Mouse (Mus musculus) adrenal gland, adult 18-20 months (tissue): ENCODE results near the gene Olfr1423. TPM values are rescaled to one million over a fixed set of nuclear protein-coding genes. Genes with fewer than 3 reads are reported as not detected.
A peak's percentile ranks its signal among the peaks of the same experiment; 100 is the strongest.
"Not testable (repeated sequence)": the region's sequence is repeated elsewhere in the genome, so short reads cannot be mapped to it uniquely, and the experiment has no call there.

Source experiments
- DNase-seq, 2 experiments: peaks; one replicate each; pipeline ENCODE4 v3.0.0; 2021 to 2022; ENCODE audit warnings: low spot score in 2 of 2
- long read RNA-seq, 2 experiments: library from polyadenylated mRNA; stranded (forward); transcript quantifications; one replicate each; pipeline ENCODE4 v2.0.0; 2021
- total RNA-seq, 2 experiments: library from RNA; stranded (reverse); gene quantifications; 1 replicate in 1 of 2; 2 replicates in 1 of 2; pipeline ENCODE4 v1.2.3; 2021

The Olfr1423 gene
- total RNA-seq, result not detected
- long read RNA-seq, experiment 1, result 0 reads
- long read RNA-seq, experiment 2, result 0 reads

DNA sequence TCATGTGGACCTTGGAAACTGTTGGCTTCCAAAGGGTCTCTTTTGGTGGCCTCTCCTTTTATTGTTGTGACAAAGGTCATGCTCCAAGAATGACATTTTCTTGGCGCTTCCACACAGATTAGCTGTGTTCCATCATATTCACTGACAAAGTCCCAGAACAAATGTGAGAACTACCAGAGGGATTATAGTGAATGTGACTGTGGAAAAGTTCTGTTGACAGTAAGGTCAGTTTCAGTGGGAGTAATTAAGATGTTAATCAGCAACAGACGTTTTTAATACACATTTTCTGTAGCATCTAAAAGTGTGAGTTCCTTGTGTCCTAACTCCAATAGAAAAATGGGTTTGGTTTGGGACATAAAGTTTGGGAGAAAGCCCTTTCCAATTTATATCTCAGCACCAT, at the start of gene Olfr1423:
Gene Olfr1423 (minus strand): TSS at position 101 of the 400 bp plus-strand sequence.
- no peak for DNase-seq

DNA sequence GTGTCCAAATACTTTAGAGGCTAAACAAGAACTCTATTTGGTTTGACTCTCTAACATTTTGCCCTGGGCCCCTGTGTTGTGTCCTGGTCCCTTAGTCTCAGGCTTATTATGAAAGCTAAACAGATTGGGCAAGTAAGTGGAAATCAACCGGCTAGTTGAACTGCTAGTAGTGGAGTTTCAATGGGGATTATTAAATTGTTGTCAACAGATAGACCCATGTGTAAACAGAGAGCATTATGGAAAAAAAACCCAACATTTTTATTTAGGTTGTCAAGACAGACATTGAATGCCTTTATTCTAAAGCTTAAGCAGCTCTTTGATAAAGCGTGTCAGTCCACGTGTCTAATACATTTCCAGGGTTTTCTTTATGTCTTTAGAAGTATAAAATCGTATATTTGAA, 36.5 kb upstream of the Olfr1423 start, which contains the start of gene Olfr1425:
Gene Olfr1425 (minus strand): TSS at position 101 of the 400 bp plus-strand sequence.
- not testable (repeated sequence) for DNase-seq

DNA sequence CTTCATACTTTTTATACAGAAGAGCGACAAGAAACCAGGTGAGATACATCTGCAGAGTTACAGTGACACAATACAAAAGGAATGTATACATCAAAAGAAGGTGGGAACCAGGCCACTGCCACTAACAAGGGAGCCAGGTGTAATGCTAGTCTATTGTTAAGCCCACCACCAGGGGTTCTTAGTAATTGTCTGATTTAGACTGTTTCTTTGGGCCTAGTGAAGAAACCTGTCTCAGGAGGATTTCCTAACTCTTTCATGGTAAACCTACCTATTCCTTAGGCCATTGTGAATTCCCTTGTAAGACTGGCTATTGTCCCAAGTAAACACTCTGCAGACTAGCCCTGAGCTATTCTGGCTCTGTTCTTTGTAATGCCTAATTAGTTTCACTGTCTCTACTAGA, 28.4 kb upstream of the Olfr1423 start:
- DNase-seq, result not testable (repeated sequence)

DNA sequence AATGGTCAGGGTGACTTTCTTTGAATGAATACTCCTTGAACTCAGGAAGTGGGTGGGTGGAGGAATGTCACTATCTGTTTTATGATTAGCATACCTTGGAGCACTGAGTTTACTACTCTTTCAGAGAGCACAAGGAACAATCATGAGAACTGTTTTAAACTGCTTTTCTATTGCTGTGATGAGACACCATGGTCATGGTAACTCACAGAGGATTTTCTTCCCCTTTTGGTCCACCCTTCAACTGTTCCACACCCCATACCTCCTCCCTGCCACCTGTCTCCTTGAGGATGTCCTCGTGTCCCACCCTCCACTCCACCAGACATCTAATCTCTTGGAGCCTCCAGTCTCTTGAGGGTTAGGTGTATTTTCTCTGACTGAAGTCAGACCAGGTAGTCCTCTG, 26.7 kb upstream of the Olfr1423 start:
- DNase-seq, result not testable (repeated sequence)

DNA sequence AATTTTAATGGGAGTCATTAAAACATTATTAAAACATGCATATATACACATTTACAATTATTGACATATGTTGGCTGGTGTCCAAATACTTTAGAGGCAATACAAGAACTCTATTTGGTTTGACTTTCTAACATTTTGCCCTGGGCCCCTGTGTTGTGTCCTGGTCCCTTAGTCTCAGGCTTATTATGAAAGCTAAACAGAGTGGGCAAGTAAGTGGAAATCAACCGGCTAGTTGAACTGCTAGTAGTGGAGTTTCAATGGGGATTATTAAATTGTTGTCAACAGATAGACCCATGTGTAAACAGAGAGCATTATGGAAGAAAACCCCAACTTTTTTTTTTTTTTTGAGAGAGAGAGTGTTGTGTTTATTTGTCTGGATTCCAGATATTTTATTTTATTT, 21.5 kb upstream of the Olfr1423 start, which contains the start of gene Olfr1424:
Gene Olfr1424 (minus strand): TSS at position 101 of the 400 bp plus-strand sequence.
- not testable (repeated sequence) for DNase-seq

DNA sequence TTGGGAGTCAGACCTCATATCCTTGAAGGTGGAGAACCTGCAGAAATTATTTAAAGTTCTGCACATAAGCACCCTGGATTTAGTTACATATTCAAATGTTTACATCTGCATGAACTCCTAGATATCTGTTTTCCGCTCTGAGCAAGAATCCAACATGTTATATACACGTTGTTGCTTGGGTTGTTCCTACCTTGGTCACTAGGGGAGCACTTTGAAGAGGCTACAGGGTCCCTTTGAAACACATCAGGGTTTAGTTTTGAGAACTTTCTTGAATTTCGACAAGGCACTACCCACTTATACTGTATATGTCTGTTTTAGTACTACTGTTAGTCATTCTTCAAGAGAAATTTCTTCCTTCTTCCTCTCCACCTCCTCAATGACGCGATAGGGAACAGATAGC, 2.0 kb upstream of the Olfr1423 start:
- DNase-seq, result no peak

DNA sequence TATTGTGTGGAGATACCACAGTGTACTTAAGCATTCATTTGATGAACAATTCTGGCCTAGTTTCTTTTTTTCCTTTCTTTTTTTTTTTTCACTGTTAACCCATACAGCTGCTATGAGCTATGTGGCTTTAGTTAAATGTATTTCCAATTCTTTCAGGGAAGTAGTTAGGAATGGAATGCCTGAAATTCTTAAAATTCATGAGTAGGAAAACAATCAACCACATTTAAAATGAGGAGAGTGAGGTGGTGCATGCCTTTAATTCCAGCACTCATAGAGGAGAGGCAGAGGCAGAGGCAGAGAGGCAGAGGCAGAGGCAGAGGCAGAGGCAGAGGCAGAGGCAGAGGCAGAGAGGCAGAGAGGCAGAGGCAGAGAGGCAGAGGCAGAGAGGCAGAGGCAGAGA, 3.4 kb downstream of the Olfr1423 start:
- DNase-seq, result no peak

DNA sequence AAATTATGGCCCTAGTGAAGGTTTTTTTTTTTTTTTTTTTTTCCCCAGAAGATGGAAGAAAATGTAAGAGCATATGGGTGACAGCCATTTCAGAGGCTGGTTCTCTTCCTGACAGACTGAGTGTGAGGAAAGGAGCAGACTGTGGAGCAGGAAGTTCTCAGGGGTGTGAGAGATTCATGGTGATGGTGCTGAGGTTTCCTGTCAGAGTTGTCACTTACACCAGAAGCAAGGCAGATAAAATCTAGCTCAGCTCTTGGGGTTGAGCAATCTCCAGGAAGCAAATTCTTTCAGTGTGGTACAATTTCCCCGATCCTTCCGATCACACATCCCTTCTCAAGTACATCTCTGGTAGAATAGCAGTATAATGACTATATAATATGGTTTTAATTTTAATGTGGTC, 14.5 kb downstream of the Olfr1423 start:
- no peak for DNase-seq

DNA sequence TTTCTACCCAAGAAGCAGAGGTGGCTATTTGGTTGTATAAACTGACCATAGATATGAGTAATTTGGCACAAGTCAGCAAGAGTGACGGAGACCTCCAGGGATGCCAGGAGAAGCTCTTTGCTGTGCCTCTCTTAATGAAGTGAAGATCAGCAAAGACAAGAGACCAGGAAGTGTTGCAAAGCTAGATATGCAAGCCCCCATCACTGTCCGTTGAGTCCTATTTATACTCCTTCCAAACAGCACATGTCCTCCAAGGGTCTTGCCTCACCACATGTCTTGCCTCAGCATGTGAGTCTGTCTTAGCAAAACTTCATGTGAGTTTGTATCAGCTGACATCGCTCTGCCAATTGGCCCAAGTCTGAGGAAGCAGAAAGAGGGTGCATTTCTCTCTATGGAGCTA, 15.8 kb downstream of the Olfr1423 start:
- no peak for DNase-seq

DNA sequence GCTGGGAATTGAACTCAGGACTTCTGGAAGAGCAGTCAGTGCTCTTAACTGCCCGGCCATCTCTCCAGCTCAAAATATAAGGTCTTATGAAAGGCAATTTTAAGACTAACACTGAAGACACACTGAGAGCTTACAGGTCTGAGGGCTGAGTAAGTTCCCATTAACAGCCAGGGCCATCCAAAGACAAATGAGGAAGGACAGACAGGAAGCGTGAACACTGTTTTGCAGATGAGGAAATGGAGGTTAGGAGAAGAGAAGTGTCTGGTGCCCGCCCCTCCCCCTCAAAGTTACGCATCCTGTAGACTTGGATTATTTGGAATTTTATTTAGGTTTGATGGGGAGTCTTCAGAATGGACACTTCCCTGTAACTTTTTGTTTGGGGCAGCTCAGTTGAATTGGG, 17.0 kb downstream of the Olfr1423 start:
- no peak for DNase-seq

DNA sequence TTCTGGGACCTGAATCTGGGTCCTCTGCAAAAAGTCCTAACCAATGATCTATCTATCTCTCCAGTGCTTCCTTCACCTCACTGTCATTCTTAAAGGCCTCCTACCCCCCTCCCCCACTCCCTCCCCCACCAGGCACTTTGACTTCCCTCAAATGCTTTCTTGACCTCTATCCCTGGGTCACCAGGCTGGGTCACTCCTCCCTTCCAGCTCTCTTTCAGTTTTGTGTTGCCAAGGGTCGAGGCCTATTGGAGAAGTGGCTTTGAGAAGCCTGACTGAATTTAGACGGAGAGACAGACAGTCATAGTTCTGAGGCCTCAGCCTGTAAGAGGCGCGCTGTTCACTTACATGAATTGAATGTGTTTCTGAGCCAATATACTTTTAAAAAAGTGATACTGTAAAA, 24.9 kb downstream of the Olfr1423 start:
- DNase-seq, result no peak

DNA sequence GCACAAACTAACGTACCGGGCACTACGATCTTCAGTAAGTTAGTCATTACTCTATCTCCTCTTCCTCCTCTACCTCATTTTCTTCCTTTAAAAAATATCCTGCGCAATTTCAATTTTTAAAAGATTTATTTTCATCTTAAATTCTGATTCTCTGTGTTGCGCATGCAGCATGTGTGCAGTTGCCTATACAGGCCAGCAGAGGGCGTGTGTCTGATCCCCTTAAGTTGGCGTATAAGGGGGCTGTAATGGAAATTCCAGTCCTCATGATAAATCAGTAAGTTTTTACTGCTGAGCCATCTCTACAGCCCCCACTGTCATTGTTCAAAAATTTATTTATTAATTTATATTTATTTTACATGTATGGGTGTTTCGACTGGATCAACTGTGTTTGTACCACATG, 25.4 kb downstream of the Olfr1423 start:
- no peak for DNase-seq

DNA sequence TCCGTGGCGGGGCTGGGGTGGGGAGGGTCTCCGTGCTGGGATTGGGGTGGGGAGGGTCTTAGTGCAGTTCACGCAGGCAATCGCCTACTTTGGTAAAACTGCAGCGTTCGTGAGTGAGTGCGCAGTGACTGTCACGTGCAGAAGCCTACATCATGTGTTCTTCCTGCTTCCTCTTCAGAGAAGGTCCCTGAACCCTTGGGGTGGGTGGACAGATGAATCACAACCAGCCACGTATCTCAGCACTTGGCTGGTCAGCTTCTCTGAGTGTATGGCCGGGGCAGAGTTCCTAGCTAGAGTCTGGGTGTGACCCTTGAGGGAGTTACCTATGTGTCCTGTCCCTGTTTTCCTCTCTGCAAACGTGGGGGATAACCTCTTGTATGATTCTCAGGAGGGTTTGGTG, 27.9 kb downstream of the Olfr1423 start:
- DNase-seq, result peak; percentile 59 to 65

DNA sequence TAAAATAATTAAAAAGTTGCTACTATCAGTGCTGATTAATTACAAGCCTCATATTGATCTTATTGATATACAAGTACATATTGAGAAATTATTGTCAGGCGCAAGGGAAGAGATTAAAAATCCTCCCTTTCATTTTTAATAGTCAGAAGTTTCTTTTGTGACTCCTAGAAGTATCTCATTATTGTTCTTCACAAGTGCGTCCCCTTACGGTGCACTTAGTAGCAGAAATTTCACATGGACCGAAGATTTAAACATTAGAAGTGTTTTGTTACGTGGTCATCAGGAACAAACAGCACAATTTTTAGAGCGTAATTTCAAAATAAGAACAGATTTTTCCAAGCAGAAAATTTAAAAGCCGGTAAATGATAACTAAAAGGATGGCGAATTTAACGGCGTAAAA, 28.5 kb downstream of the Olfr1423 start:
- DNase-seq, result no peak

DNA sequence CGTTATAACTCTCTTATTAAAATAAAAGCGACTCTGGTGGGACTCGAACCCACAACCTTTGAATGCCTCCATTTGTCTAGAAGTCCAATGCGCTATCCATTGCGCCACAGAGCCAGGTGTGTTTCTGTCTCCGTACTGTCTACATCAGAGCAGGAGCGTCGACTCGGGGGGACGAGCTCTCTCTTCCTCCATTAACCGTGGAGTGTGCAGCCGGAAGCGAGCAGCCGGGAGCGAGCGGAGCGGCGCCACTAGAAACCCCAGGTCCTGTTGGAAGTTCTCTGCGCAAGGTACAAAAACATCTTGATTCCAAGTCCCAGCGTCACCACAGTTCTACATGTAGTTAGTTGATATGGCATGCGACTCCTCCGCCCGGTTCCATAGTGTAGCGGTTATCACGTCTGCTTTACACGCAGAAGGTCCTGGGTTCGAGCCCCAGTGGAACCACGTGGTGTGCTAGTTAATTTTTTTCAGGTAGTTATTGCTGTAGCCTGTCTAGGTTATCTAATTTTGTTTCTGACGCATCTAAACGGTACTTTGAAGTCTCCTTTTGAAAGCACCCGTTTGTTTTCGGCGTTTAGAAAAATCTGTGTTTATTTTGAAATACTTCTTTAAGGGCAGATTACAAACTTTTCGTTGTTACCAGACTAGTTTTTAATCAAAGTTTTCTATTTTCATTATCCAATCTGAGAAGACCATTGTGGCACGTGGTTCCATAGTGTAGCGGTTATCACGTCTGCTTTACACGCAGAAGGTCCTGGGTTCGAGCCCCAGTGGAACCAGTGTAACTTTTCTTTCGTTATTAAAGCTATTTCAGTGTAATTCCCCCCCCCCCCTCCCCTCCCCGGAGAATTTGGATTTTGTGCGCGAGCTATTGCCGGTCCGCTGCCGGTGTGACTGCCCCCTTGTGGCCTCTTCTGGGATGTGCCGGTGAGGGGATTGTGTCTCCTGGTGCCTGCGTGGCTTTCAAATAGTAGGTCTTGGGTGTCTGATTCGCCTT, 29.3 kb downstream of the Olfr1423 start:
- peak; percentile 87 to 90 for DNase-seq

DNA sequence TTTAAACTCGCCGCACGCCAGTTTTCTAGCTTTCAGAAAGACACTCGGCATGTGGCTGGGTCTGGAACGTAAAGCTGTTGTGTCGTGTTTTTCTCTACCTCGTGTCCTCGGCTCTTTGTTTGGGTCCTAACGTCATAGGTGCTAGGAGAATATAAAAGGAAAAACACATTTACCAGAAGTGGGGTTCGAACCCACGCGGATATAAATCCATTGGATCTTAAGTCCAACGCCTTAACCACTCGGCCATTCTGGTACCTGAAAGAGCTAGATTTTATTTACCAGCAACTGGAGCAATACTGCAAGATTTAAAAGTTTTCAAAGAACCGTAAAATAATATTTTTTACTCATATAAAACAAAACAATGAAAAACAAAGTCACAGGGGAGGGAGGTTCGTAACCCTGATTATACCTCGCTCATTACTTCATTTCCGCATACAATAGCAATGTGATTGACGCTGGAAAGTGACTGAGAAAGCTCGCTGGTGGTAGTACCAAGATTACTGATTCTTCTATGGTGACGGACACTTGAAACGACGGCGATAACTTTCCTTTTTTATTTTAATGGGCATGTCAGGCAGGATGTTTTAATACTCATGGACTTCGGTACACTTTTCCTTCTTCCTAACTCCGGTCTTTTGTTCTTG, 30.1 kb downstream of the Olfr1423 start:
- peak; percentile 71 to 74 for DNase-seq

DNA sequence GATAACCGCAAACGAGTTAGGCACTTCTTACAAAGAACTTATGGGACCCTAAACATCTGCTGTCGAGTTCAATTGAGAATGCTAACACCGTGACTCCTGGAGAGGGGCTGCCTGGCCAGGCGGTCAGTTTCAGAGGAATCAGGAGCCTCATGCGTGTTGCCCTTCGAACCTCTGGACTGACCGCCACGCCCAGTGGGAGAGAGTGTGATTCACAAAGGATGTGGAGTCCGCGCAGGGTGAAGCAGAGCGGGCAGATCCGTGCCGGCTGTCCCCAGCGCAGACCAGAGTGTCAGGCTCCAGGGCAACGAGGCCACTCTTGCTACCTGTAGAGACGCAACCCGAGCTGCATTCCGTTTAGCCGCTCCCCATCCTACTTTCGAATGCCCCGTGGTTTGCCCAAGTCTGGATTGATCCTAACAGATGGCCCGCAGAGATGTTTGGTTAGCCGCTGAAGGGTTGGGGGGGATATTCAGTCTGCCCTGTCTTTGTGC, 30.8 kb downstream of the Olfr1423 start:
- peak; percentile 64 to 70 for DNase-seq

DNA sequence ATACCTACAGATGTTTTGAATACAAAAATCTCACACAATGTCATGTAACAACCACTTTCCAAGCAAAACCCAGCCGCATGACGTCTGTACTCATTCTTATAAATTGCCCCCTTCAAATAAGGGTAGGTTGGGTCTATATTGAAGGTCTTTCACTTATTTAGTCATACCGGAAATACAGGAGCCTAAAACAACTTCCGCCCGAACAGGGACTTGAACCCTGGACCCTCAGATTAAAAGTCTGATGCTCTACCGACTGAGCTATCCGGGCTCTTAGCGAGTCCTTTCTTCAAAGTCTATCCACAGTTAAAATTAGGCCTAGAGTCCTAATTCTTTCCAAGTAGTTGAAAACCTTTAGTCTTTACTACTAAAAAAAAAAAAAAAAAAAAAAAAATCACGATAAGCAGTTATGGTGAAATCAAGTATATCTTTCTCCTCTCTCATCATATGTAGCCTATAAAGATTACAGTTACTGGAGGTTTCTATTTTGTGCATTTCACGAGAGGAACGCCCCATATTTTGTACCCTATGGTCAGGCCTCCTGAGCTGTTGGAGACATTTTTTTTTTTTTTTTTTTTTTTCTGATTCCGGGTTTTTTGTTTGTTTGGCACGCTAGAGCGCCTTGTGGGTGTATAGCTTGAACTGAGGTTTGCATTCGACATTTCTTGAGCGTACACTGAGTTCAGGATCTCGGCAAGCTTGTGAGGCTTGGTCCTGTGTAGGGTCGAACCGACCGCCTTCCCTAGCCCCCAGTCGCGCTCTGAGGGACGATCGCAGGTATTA, 31.4 kb downstream of the Olfr1423 start:
- peak; percentile 64 to 76 for DNase-seq

DNA sequence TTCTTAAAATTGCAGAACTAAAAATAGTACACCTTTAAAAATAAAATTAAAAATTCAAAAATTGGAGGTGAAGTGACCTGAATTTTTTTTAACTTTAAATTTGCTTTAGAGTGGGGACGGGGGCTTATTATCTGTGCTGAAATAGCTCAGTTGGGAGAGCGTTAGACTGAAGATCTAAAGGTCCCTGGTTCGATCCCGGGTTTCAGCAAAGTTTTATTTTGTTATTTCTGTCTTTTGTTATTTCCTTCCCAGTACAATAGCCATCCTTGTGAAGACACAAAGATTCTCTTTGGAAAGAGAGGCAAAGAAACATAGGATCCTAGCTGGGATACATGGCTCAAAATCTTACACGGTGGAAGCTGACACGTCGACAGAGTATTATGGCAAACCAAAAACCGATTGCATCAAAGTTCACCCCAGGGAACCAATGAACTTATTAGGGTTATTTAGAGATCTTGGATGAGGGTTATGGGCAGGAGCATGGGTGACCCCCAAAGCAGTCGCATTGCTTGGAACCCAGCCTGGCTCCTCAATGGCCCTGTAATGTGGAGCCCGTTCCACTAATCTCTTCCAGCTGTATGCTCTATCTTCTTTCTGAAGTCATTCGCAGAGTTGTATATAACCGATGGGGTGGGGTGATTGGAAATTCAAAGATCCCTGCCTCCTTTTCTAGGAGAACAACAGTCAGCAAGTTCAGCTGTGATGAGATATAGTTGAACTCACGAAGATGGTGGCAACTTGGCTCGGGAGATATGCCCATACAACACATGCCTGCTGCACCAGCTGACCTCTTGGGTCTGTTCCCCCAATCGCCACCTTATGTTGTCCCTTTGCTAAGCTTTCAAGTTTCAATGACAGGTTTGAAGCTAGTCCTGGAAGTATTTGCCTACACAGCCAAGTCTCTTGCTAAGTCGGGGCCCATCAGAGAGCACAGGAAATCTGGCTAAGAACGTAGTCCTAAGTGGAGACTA, 32.4 kb downstream of the Olfr1423 start:
- DNase-seq, result no peak
